Mouse (Mus musculus) forebrain, embryonic 16.5 days (tissue): Measurements from ENCODE around the gene Abtb2. TPM values are rescaled to one million over a fixed set of nuclear protein-coding genes. Genes with fewer than 3 reads are reported as not detected.
A peak's percentile ranks its signal among the peaks of the same experiment; 100 is the strongest.

Source experiments
- ATAC-seq: fragments of 200-750 bp; cut with Nextera tagmentation; 2 replicates; pipeline ENCODE4 v1.8.0; 2017; ENCODE audit warnings: mild to moderate bottlenecking, moderate library complexity
- H3K27ac ChIP-seq: fragments of 300-500 bp; sonication (generic); 2 replicates; pipeline ENCODE4 v1.5.1; 2014; ENCODE audit warnings: low read length, control low read depth
- H3K27me3 ChIP-seq: fragments of 300-500 bp; sonication (generic); replicated peaks from 2 replicates; pipeline ENCODE4 v1.6.1; 2014; ENCODE audit warnings: low read length; ENCODE audit not compliant: control insufficient read depth, insufficient read depth
- H3K36me3 ChIP-seq: fragments of 300-500 bp; sonication (generic); 2 replicates; pipeline ENCODE4 v1.6.1; 2014; ENCODE audit not compliant: control insufficient read depth, insufficient read depth
- H3K4me1 ChIP-seq: fragments of 300-500 bp; sonication (generic); replicated peaks from 2 replicates; pipeline ENCODE4 v1.6.1; 2014; ENCODE audit warnings: low read length; ENCODE audit not compliant: control insufficient read depth, insufficient read depth
- H3K4me2 ChIP-seq: fragments of 300-500 bp; sonication (generic); 2 replicates; pipeline ENCODE4 v1.6.1; 2014; ENCODE audit warnings: mild to moderate bottlenecking, low read length, control low read depth
- H3K4me3 ChIP-seq: fragments of 300-500 bp; sonication (generic); replicated peaks from 2 replicates; pipeline ENCODE4 v1.5.1; 2014; ENCODE audit warnings: mild to moderate bottlenecking, low read length, control low read depth
- H3K9ac ChIP-seq: fragments of 300-500 bp; sonication (generic); replicated peaks from 2 replicates; pipeline ENCODE4 v1.6.1; 2014; ENCODE audit warnings: low read depth, low read length, control low read depth
- H3K9me3 ChIP-seq: fragments of 300-500 bp; sonication (generic); 2 replicates; pipeline ENCODE4 v1.6.1; 2016; ENCODE audit warnings: low read length; ENCODE audit not compliant: control insufficient read depth
- WGBS: fragments of 180-500 bp; shearing (Covaris S2); extraction: QIAGEN DNeasy Blood & Tissue Kit; methylation state at CpG from one replicate; pipeline ENCODE4 v1.1.7; 2014; 5-methylcytosine and 5-hydroxymethylcytosine counted together
- polyA plus RNA-seq: library from polyadenylated mRNA; unstranded; fragments of >200 nt; fragmentation: Nextera tagmentation; extraction: Ambion mirVana; gene quantifications from 2 replicates; pipeline ENCODE4 v1.2.1, GENCODE M21; 2015

Abtb2 gene
- polyA plus RNA-seq, 1 experiment from 2014 or later = 7.4 TPM

DNA sequence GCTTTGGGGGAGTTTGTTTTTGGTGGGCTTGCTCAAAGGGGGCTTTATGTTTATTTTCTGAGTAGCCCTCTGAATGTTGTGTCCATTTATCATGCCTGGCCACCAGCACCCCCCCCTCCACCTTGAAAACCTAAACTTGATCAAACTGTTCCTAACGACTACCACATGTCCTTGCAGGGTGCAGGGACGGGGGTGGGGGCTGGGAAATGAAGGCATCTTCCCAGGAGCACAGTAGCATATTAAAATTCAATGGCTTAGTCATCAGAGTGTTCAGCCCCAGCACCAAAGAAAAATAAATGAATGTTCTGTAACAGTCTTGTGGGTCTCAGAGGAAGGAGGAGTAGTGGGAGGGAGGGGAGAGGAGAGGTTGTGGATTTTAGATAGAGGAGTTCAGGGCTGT, 73.6 kb downstream of the Abtb2 start:
- H3K4me3 ChIP-seq = no peak overlapping the region
- H3K4me1 ChIP-seq = peaks cover 6% of the 10 kb centered on the region; the same call in 1 of the 2 replicates
- no peaks in the 10 kb centered on the region for H3K36me3 ChIP-seq
- H3K9me3 ChIP-seq = no peaks in the 10 kb centered on the region
- WGBS = 27% methylated on average over 2 of the region's 2 CpGs
- ATAC-seq = no peak
- no peak overlapping the region for H3K4me2 ChIP-seq
- no peak overlapping the region for H3K27ac ChIP-seq
- H3K9ac ChIP-seq = no peak overlapping the region
- H3K27me3 ChIP-seq = no peaks in the 10 kb centered on the region

DNA sequence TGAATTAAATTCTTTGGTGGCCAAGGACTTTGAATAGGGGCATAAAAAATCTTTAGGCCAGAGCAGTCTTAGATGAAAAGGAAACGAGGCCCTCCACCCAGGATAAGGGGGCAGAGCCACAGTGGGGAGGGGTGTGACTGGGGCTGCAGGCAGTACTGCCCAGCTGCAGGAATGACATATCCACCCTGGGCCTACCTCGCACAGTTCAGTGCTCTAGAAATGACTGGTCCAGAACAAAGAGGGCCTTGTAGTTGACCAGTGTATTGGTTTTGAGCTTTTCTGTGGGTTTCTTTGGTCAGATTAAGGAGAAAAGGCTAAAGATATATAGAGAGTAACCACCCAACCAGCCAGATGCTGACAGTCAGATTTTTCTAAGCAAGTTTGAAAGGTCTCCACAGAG, 74.8 kb downstream of the Abtb2 start:
- Histone ChIP-seq H3K9me3 (no peaks in the 10 kb centered on the region), H3K27ac (no peak overlapping the region), H3K27me3 (no peaks in the 10 kb centered on the region), H3K36me3 (no peaks in the 10 kb centered on the region), H3K4me3 (no peak overlapping the region), H3K4me1 (peaks cover 8% of the 10 kb centered on the region; the same call in 1 of the 2 replicates), H3K9ac (no peak overlapping the region), H3K4me2 (no peak overlapping the region)
- no peak for ATAC-seq
- 30% methylated on average over 2 of the region's 2 CpGs for WGBS

DNA sequence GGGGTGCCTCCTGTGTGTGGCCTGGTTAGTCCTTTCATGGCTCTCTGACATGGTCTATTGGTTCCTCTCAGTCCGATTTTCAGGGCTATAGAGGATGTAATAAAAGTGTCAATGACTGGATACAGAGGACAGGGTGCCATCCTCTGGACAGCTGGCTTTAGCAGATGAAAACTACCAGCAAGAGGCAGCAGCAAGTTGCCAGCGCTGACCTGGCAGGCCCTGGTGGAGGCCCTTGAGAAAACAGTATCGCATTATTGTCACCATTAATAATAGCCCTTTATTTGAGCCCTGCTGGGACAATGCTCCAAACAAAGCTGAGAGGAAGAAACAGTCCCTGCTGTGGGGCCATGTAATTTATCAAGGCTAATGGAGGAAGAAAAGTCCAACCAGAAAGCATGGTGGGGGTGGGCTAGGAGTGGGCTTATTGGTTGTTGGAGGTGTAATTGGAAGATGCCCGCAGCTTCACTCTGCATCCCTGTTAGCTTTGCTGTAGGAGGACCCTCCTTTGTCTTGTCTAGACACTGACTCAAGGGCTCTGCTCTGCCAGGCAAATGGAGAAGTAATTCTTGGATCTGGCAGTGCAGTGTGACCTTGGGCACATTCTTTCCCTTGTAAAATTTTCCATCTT, 77.6 kb downstream of the Abtb2 start:
- Histone ChIP-seq H3K9ac (no peak overlapping the region), H3K27me3 (no peaks in the 10 kb centered on the region), H3K4me2 (no peak overlapping the region), H3K36me3 (no peaks in the 10 kb centered on the region), H3K4me1 (peaks cover 5% of the 10 kb centered on the region; the same call in 1 of the 2 replicates), H3K9me3 (no peaks in the 10 kb centered on the region), H3K4me3 (no peak overlapping the region), H3K27ac (no peak overlapping the region)
- 17% methylated on average over 4 of the region's 4 CpGs for WGBS
- ATAC-seq = peak; percentile 11; the same call in 1 of the 2 replicates

GRCm38 (mm10) chr2:103644418-103644817, 78.3 kb downstream of the Abtb2 start:
- Histone ChIP-seq H3K4me2 (no peak overlapping the region), H3K4me3 (no peak overlapping the region), H3K9me3 (no peaks in the 10 kb centered on the region), H3K36me3 (no peaks in the 10 kb centered on the region), H3K9ac (no peak overlapping the region), H3K27ac (no peak overlapping the region), H3K4me1 (peaks cover 5% of the 10 kb centered on the region; the same call in 1 of the 2 replicates), H3K27me3 (no peaks in the 10 kb centered on the region)
- peak; percentile 89 for ATAC-seq
- WGBS = 16% methylated on average over 1 of the region's 1 CpGs

- H3K4me3 ChIP-seq = no peak overlapping the region
- no peak overlapping the region for H3K9ac ChIP-seq
- no peak overlapping the region for H3K27ac ChIP-seq
- no peaks in the 10 kb centered on the region for H3K36me3 ChIP-seq
- WGBS = 73% methylated on average over 2 of the region's 2 CpGs
- H3K4me1 ChIP-seq = no peaks in the 10 kb centered on the region
- no peak overlapping the region for H3K4me2 ChIP-seq
- ATAC-seq = no peak
- no peaks in the 10 kb centered on the region for H3K9me3 ChIP-seq
- no peaks in the 10 kb centered on the region for H3K27me3 ChIP-seq
These were observed 84.3 kb downstream of the Abtb2 start for GRCm38 (mm10) chr2:103650314-103650879.

- no peaks in the 10 kb centered on the region for H3K4me1 ChIP-seq
- ATAC-seq = no peak
- no peak overlapping the region for H3K9ac ChIP-seq
- 80% methylated on average over 4 of the region's 4 CpGs for WGBS
- H3K27ac ChIP-seq = no peak overlapping the region
- H3K9me3 ChIP-seq = no peaks in the 10 kb centered on the region
- no peak overlapping the region for H3K4me3 ChIP-seq
- H3K36me3 ChIP-seq = no peaks in the 10 kb centered on the region
- no peaks in the 10 kb centered on the region for H3K27me3 ChIP-seq
- no peak overlapping the region for H3K4me2 ChIP-seq
These were observed 86.0 kb downstream of the Abtb2 start for GRCm38 (mm10) chr2:103652121-103652520.

DNA sequence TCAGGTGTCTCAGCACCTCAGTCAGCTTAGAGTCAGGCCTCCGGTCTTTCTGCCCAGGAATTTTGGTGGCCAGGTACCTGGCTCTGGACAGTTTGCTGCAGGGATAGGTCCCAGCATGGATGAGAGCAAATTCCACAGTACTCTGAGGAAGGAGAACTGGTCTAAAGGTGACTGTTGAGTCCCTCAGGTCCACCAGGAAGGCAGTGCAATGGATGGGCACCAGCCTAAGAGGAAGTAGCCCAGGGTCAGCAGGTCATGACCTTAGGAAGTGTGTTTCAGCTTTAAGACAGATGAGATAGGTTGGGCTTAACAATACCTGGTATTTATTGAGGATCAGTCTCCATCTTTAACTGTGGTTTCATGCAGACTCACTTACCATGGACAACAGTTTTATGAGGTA, 88.9 kb downstream of the Abtb2 start:
- no peaks in the 10 kb centered on the region for H3K27me3 ChIP-seq
- peaks cover under 1% of the 10 kb centered on the region; the same call in 1 of the 2 replicates for H3K4me1 ChIP-seq
- H3K9me3 ChIP-seq = no peaks in the 10 kb centered on the region
- H3K27ac ChIP-seq = no peak overlapping the region
- no peak overlapping the region for H3K9ac ChIP-seq
- H3K4me2 ChIP-seq = no peak overlapping the region
- no peak for ATAC-seq
- H3K36me3 ChIP-seq = no peaks in the 10 kb centered on the region
- no peak overlapping the region for H3K4me3 ChIP-seq
- 92% methylated on average over 1 of the region's 1 CpGs for WGBS

GRCm38 (mm10) chr2:103656028-103656427, 89.9 kb downstream of the Abtb2 start:
- Histone ChIP-seq H3K36me3 (no peaks in the 10 kb centered on the region), H3K4me1 (peaks cover 2% of the 10 kb centered on the region; the same call in 1 of the 2 replicates), H3K27me3 (no peaks in the 10 kb centered on the region), H3K27ac (no peak overlapping the region), H3K9me3 (no peaks in the 10 kb centered on the region), H3K4me3 (no peak overlapping the region), H3K4me2 (no peak overlapping the region), H3K9ac (no peak overlapping the region)
- ATAC-seq = no peak

DNA sequence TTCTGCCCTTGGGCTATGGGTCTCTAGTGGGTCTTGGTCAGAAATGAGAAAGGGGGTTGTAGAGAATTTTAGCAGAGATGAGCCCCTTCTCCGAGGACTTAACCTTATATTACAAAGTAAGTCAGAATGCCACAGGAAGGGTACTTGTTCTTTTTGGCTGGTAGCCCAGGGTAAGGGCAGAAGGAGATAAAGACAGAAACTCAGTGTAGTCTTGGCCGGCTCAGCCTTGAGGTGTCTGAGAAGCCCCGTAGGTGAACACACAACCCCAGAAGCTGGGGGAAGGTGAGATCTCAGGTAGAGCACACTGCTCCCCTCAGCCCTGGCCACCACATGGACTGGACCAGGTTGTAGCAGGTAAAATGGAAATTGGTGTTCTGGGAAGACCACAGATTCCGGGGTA, 93.1 kb downstream of the Abtb2 start:
- no peak overlapping the region for H3K9ac ChIP-seq
- peaks cover 5% of the 10 kb centered on the region; the same call in 1 of the 2 replicates for H3K4me1 ChIP-seq
- H3K27me3 ChIP-seq = no peaks in the 10 kb centered on the region
- H3K4me2 ChIP-seq = no peak overlapping the region
- no peak overlapping the region for H3K4me3 ChIP-seq
- no peaks in the 10 kb centered on the region for H3K9me3 ChIP-seq
- ATAC-seq = no peak
- no peak overlapping the region for H3K27ac ChIP-seq
- 84% methylated on average over 4 of the region's 4 CpGs for WGBS
- no peaks in the 10 kb centered on the region for H3K36me3 ChIP-seq
